Mouse (Mus musculus) CD4-positive, CD25-positive, alpha-beta regulatory T cell, adult 4 months (primary cell): ENCODE results near the gene Atn1. TPM values are rescaled to one million over a fixed set of nuclear protein-coding genes. Genes with fewer than 3 reads are reported as not detected.

Experiments
- ATAC-seq: one replicate; pipeline ENCODE4 v1.8.0; 2017
- polyA plus RNA-seq, 2 experiments: library from polyadenylated mRNA; unstranded; fragments of 100-300 nt; shearing (Covaris generic); gene quantifications; one replicate each; pipeline ENCODE4 v1.2.1; 2017

Gene Atn1
- polyA plus RNA-seq, 2 experiments from 2014 or later: 4.4 to 4.8 TPM

GRCm38 (mm10) chr6:124708289-124708889 is 47.9 kb downstream of the Atn1 start:
- no peak for ATAC-seq

- ATAC-seq: no peak
These were observed 50.2 kb downstream of the Atn1 start for GRCm38 (mm10) chr6:124706061-124706627.

GRCm38 (mm10) chr6:124704417-124704816 is 51.9 kb downstream of the Atn1 start:
- no peak for ATAC-seq

GRCm38 (mm10) chr6:124703789-124704188 is 52.5 kb downstream of the Atn1 start:
- no peak for ATAC-seq

- peak; percentile 96 for ATAC-seq
These were observed 53.6 kb downstream of the Atn1 start for GRCm38 (mm10) chr6:124702784-124703103.

- no peak for ATAC-seq
These were observed 54.1 kb downstream of the Atn1 start for GRCm38 (mm10) chr6:124702102-124702783.

- ATAC-seq: no peak
These were observed 55.0 kb downstream of the Atn1 start for GRCm38 (mm10) chr6:124701338-124701737.

- ATAC-seq: no peak
These were observed 56.2 kb downstream of the Atn1 start for GRCm38 (mm10) chr6:124699962-124700610.

GRCm38 (mm10) chr6:124699366-124699765 is 57.0 kb downstream of the Atn1 start:
- no peak for ATAC-seq

GRCm38 (mm10) chr6:124698751-124699150 is 57.6 kb downstream of the Atn1 start:
- no peak for ATAC-seq

GRCm38 (mm10) chr6:124696441-124697150 is 59.7 kb downstream of the Atn1 start:
- no peak for ATAC-seq

- ATAC-seq: peak; percentile 89
These were observed 62.0 kb downstream of the Atn1 start for GRCm38 (mm10) chr6:124694166-124694955.

- no peak for ATAC-seq
These were observed 62.9 kb downstream of the Atn1 start for GRCm38 (mm10) chr6:124693243-124693981.

Other genes starting within 250 kb of the Atn1 start
- under 1 TPM; 0.19 to 0.39 TPM for gene C1ra, start 244.1 kb downstream of the Atn1 start, polyA plus RNA-seq
- gene C1s1, start 214.2 kb downstream of the Atn1 start, polyA plus RNA-seq: not detected
- gene C1rb, start 186.2 kb downstream of the Atn1 start, polyA plus RNA-seq: not detected
- not detected for gene C1s2, start 120.4 kb downstream of the Atn1 start, polyA plus RNA-seq
- gene Lpcat3, start 93.5 kb downstream of the Atn1 start, polyA plus RNA-seq: 10 to 100 TPM; 33.5 to 35.0 TPM
- 100 to 1,000 TPM; 465 to 483 TPM for gene Emg1, start 44.3 kb downstream of the Atn1 start, polyA plus RNA-seq
- gene Phb2, start 44.2 kb downstream of the Atn1 start, polyA plus RNA-seq: 10 to 100 TPM; 56.1 to 59.9 TPM
- gene Ptpn6, start 17.8 kb downstream of the Atn1 start, polyA plus RNA-seq: 100 to 1,000 TPM; 187 to 310 TPM
- gene Grcc10, start 15.2 kb downstream of the Atn1 start, polyA plus RNA-seq: 100 to 1,000 TPM; 509 to 554 TPM
- under 1 TPM in 1 of 2 experiments, not detected in 1; 0.36 TPM for gene Gm45234, start 503 bp downstream of the Atn1 start, polyA plus RNA-seq
- 1 to 10 TPM; 3.0 to 9.9 TPM for gene Eno2, start 13.1 kb upstream of the Atn1 start, polyA plus RNA-seq
- 1 to 10 TPM; 1.1 to 2.7 TPM for gene Lrrc23, start 23.2 kb upstream of the Atn1 start, polyA plus RNA-seq
- 1 to 10 TPM; 1.7 to 3.4 TPM for gene Spsb2, start 52.1 kb upstream of the Atn1 start, polyA plus RNA-seq
- gene Tpi1, start 57.8 kb upstream of the Atn1 start, polyA plus RNA-seq: 10 to 100 TPM; 65.7 to 90.0 TPM
- 100 to 1,000 TPM in 1 of 2 experiments, 10 to 100 TPM in 1; 77.2 to 154 TPM for gene Usp5, start 73.0 kb upstream of the Atn1 start, polyA plus RNA-seq
- gene Cdca3, start 73.0 kb upstream of the Atn1 start, polyA plus RNA-seq: 10 to 100 TPM in 1 of 2 experiments, 1 to 10 TPM in 1; 8.0 to 27.1 TPM
- not detected for gene Gnb3, start 83.8 kb upstream of the Atn1 start, polyA plus RNA-seq
- gene P3h3, start 101.2 kb upstream of the Atn1 start, polyA plus RNA-seq: under 1 TPM in 1 of 2 experiments, not detected in 1; 0.11 TPM
- not detected for gene Gpr162, start 107.5 kb upstream of the Atn1 start, polyA plus RNA-seq
- gene Cd4, start 131.7 kb upstream of the Atn1 start, polyA plus RNA-seq: 100 to 1,000 TPM; 268 to 648 TPM
- 10 to 100 TPM; 19.0 to 29.0 TPM for gene Lag3, start 155.2 kb upstream of the Atn1 start, polyA plus RNA-seq
- 10 to 100 TPM in 1 of 2 experiments, 1 to 10 TPM in 1; 5.4 to 10.6 TPM for gene Ptms, start 163.6 kb upstream of the Atn1 start, polyA plus RNA-seq
- 10 to 100 TPM; 39.0 to 40.7 TPM for gene Mlf2, start 174.9 kb upstream of the Atn1 start, polyA plus RNA-seq
- gene Cops7a, start 209.0 kb upstream of the Atn1 start, polyA plus RNA-seq: 10 to 100 TPM; 66.2 to 93.4 TPM
- gene Pianp, start 240.2 kb upstream of the Atn1 start, polyA plus RNA-seq: under 1 TPM in 1 of 2 experiments, not detected in 1; 0.15 TPM